Mouse (Mus musculus) heart, postnatal 0 days (tissue): ENCODE results near the gene Lrmp. TPM values are rescaled to one million over a fixed set of nuclear protein-coding genes. Genes with fewer than 3 reads are reported as not detected.

Experiments used
- ATAC-seq: fragments of 200-750 bp; cut with Nextera tagmentation; 2 replicates; pipeline ENCODE4 v1.8.0; 2017; ENCODE audit warnings: low read depth, moderate number of reproducible peaks, moderate library complexity; ENCODE audit not compliant: insufficient read depth
- DNase-seq: peaks from one replicate; pipeline ENCODE4 v3.0.0-alpha.2; 2016; ENCODE audit warnings: low spot score
- H3K27ac ChIP-seq: fragments of 300-500 bp; sonication (generic); 2 replicates; pipeline ENCODE4 v1.5.1; 2014; ENCODE audit warnings: low read depth, mild to moderate bottlenecking
- H3K27me3 ChIP-seq: fragments of 300-500 bp; sonication (generic); 2 replicates; pipeline ENCODE4 v1.6.1; 2014; ENCODE audit warnings: low read length, mixed read lengths; ENCODE audit not compliant: control insufficient read depth, insufficient read depth
- H3K36me3 ChIP-seq: fragments of 300-500 bp; sonication (generic); replicated peaks from 2 replicates; pipeline ENCODE4 v1.6.1; 2014; ENCODE audit warnings: low read length, mixed read lengths; ENCODE audit not compliant: control insufficient read depth, insufficient read depth
- H3K4me1 ChIP-seq: fragments of 300-500 bp; sonication (generic); 2 replicates; pipeline ENCODE4 v1.6.1; 2014; ENCODE audit warnings: antibody characterized with exemption; ENCODE audit not compliant: control insufficient read depth, insufficient read depth
- H3K4me2 ChIP-seq: fragments of 300-500 bp; sonication (generic); 2 replicates; pipeline ENCODE4 v1.6.1; 2014; ENCODE audit warnings: low read depth, mild to moderate bottlenecking, low read length, moderate library complexity
- H3K4me3 ChIP-seq: fragments of 300-500 bp; sonication (generic); 2 replicates; pipeline ENCODE4 v1.5.1; 2014; ENCODE audit warnings: low read depth, low read length
- H3K9ac ChIP-seq: fragments of 300-500 bp; sonication (generic); replicated peaks from 2 replicates; pipeline ENCODE4 v1.6.1; 2014; ENCODE audit warnings: low read depth, low read length, mixed read lengths
- H3K9me3 ChIP-seq: fragments of 300-500 bp; sonication (generic); replicated peaks from 2 replicates; pipeline ENCODE4 v1.6.1; 2016; ENCODE audit warnings: low read length; ENCODE audit not compliant: control insufficient read depth
- CTCF ChIP-seq: IDR thresholded peaks from 2 replicates; pipeline ENCODE4 v1.5.1; 2016; ENCODE audit warnings: antibody characterized with exemption, control low read depth, low read depth
- EP300 ChIP-seq: IDR thresholded peaks from 2 replicates; pipeline ENCODE4 v1.6.1; 2016; ENCODE audit warnings: antibody characterized with exemption, low read depth
- WGBS: fragments of 180-500 bp; shearing (Covaris S2); extraction: QIAGEN DNeasy Blood & Tissue Kit; methylation state at CpG from one replicate; pipeline ENCODE4 v1.1.7; 2014; 5-methylcytosine and 5-hydroxymethylcytosine counted together
- polyA plus RNA-seq: library from polyadenylated mRNA; unstranded; fragments of >200 nt; fragmentation: Nextera tagmentation; extraction: Ambion mirVana; gene quantifications from 2 replicates; pipeline ENCODE4 v1.2.1, GENCODE M21; 2015
- total RNA-seq: library from RNA; depleted of rRNA; stranded (reverse); fragments of >200 nt; gene quantifications from 2 replicates; pipeline ENCODE4 v1.2.3, GENCODE M21; 2014; ENCODE audit warnings: low replicate concordance; rRNA removed

Gene Lrmp
- total and polyA plus RNA-seq, 2 experiments from 2014 or later: 0.98 to 4.2 TPM

DNA sequence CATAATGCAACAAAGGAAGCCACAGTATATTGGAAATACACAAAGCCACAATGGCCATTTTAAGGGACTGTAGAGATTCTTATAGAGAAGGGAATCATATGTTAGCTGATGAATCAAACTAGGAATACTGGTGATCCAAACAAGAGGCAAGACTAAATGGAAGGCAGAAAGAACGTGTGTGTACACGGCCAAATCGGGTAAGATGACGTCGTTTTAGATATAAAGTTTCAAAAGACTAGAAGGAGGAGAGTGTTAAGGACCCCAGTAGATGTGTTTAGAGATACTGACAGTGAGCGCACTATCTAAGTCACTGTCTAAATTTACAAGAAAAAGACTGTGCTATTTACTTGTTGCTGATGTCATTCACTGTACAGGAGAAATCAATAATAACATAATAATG is 108.8 kb downstream of the Lrmp start:
- Histone ChIP-seq H3K4me2 (no peak overlapping the region), H3K9me3 (no peaks in the 10 kb centered on the region), H3K36me3 (peaks cover 27% of the 10 kb centered on the region), H3K27me3 (no peaks in the 10 kb centered on the region), H3K27ac (no peak overlapping the region), H3K4me1 (no peaks in the 10 kb centered on the region), H3K9ac (no peak overlapping the region), H3K4me3 (no peak overlapping the region)
- no peak for ATAC-seq
- 89% methylated on average over 6 of the region's 6 CpGs for WGBS
- no peak for DNase-seq
- TF ChIP-seq CTCF (no peak), EP300 (no peak)

Other genes with a start within 250 kb of the Lrmp start
- gene Bcat1, start 39.5 kb upstream of the Lrmp start, total RNA-seq: 2.6 and 4.6 TPM in 2 replicates
- 0.94 and 1.7 TPM in 2 replicates for gene Bcat1, start 39.5 kb upstream of the Lrmp start, polyA plus RNA-seq
- 0.08 and 2.2 TPM in 2 replicates for gene Casc1, start 95.4 kb downstream of the Lrmp start, total RNA-seq
- 0.42 and 0.51 TPM in 2 replicates for gene Casc1, start 95.4 kb downstream of the Lrmp start, polyA plus RNA-seq
- gene Etfrf1, start 95.5 kb downstream of the Lrmp start, total RNA-seq: 27.6 and 31.8 TPM in 2 replicates
- gene Etfrf1, start 95.5 kb downstream of the Lrmp start, polyA plus RNA-seq: 86.9 and 99.7 TPM in 2 replicates
- gene Kras, start 134.6 kb downstream of the Lrmp start, total RNA-seq: 10.2 and 16.8 TPM in 2 replicates
- gene Kras, start 134.6 kb downstream of the Lrmp start, polyA plus RNA-seq: 29.2 and 34.2 TPM in 2 replicates